Mouse (Mus musculus): Measurements from ENCODE around the gene Krt87.
A peak's percentile ranks its signal among the peaks of the same experiment; 100 is the strongest.

Gene Krt87

GRCm38 (mm10) chr15:101438555-101438954 lies at the start of gene Krt87:
Gene Krt87 (minus strand): TSS chr15:101438804.
- DNase-seq: no peak

GRCm38 (mm10) chr15:101485911-101486635 lies 47.5 kb upstream of the Krt87 start:
- no peak for DNase-seq

- DNase-seq: no peak
Observed at GRCm38 (mm10) chr15:101484939-101485338, 46.3 kb upstream of the Krt87 start.

- no peak for DNase-seq
Observed at GRCm38 (mm10) chr15:101483646-101484045, 45.0 kb upstream of the Krt87 start.

GRCm38 (mm10) chr15:101482056-101482455 lies 43.5 kb upstream of the Krt87 start:
- DNase-seq: no peak

- DNase-seq: no peak
Observed at GRCm38 (mm10) chr15:101479666-101480060, 41.1 kb upstream of the Krt87 start.

GRCm38 (mm10) chr15:101479007-101479665 lies 40.5 kb upstream of the Krt87 start:
- peak; percentile 72 for DNase-seq

- no peak for DNase-seq
Observed at GRCm38 (mm10) chr15:101472952-101473528, 34.4 kb upstream of the Krt87 start, which contains the start of gene Krt86. Gene Krt86 (plus strand): TSS chr15:101473478.

GRCm38 (mm10) chr15:101469093-101469492 lies 30.5 kb upstream of the Krt87 start:
- no peak for DNase-seq

GRCm38 (mm10) chr15:101463651-101464050 lies 25.0 kb upstream of the Krt87 start, which contains the start of gene Krt81:
Gene Krt81 (minus strand): TSS chr15:101463751.
- DNase-seq: no peak

GRCm38 (mm10) chr15:101459283-101459682 lies 20.7 kb upstream of the Krt87 start:
- DNase-seq: no peak

GRCm38 (mm10) chr15:101458361-101458930 lies 19.8 kb upstream of the Krt87 start:
- no peak for DNase-seq

GRCm38 (mm10) chr15:101455891-101456290 lies 17.3 kb upstream of the Krt87 start:
- DNase-seq: no peak

GRCm38 (mm10) chr15:101455292-101455691 lies 16.7 kb upstream of the Krt87 start:
- DNase-seq: no peak

- DNase-seq: no peak
Observed at GRCm38 (mm10) chr15:101454774-101455173, 16.2 kb upstream of the Krt87 start.

GRCm38 (mm10) chr15:101453093-101453736 lies 14.6 kb upstream of the Krt87 start:
- peak; percentile 80 for DNase-seq

GRCm38 (mm10) chr15:101447444-101447843 lies 8.8 kb upstream of the Krt87 start, which contains the start of gene Krt88:
Gene Krt88 (plus strand): TSS chr15:101447744.
- DNase-seq: no peak

GRCm38 (mm10) chr15:101446572-101446971 lies 8.0 kb upstream of the Krt87 start:
- DNase-seq: no peak

GRCm38 (mm10) chr15:101440837-101441236 lies 2.2 kb upstream of the Krt87 start:
- DNase-seq: no peak

GRCm38 (mm10) chr15:101436611-101437010 lies 2.0 kb downstream of the Krt87 start:
- DNase-seq: no peak

GRCm38 (mm10) chr15:101424914-101425313 lies 13.7 kb downstream of the Krt87 start:
- no peak for DNase-seq

- DNase-seq: no peak
Observed at GRCm38 (mm10) chr15:101420903-101421302, 17.7 kb downstream of the Krt87 start.

- DNase-seq: no peak
Observed at GRCm38 (mm10) chr15:101418950-101419349, 19.7 kb downstream of the Krt87 start.

All from right cerebral cortex, postnatal 14 days (tissue).